Mouse (Mus musculus) CH12.LX (cell line): ENCODE measurements around the gene Crhbp. TPM values are rescaled to one million over a fixed set of nuclear protein-coding genes. Genes with fewer than 3 reads are reported as not detected.

Experiments
- DNase-seq: peaks from one replicate; pipeline ENCODE4 v3.0.0-alpha.2; 2013; ENCODE audit errors: extremely low read depth
- H3K27ac ChIP-seq: 2 replicates; pipeline ENCODE4 v1.5.1; 2012; ENCODE audit warnings: low read depth, mild to moderate bottlenecking, control low read depth, moderate library complexity; ENCODE audit not compliant: insufficient read depth
- H3K27me3 ChIP-seq: replicated peaks from 2 replicates; pipeline ENCODE3; 2012; ENCODE audit warnings: inconsistent platforms
- H3K36me3 ChIP-seq, 2 experiments: replicated peaks in 1 of 2; 2 replicates each; pipeline versions ENCODE3 to v1.6.1; 2012; ENCODE audit warnings: inconsistent platforms in 1 of 2, low read length in 1 of 2, mild to moderate bottlenecking in 1 of 2, mixed read lengths in 1 of 2, moderate library complexity in 1 of 2; ENCODE audit not compliant: control insufficient read depth in 1 of 2, insufficient read depth in 1 of 2
- H3K4me1 ChIP-seq, 2 experiments: 2 replicates each; pipeline ENCODE4 v1.6.1; 2012; ENCODE audit warnings: inconsistent platforms in 1 of 2, moderate library complexity in 1 of 2; ENCODE audit not compliant: insufficient read depth in 2 of 2, control insufficient read depth in 1 of 2
- H3K4me2 ChIP-seq: 2 replicates; pipeline ENCODE4 v1.6.1; 2012; ENCODE audit warnings: low read depth, mild to moderate bottlenecking, control low read depth; ENCODE audit not compliant: poor library complexity, insufficient read depth, severe bottlenecking
- H3K4me3 ChIP-seq, 3 experiments: fragments of 150-350 bp in 1 of 3; sonication (generic) in 1 of 3; replicated peaks in 1 of 3; 2 replicates each; pipeline versions ENCODE3 to v1.5.1; 2011 to 2012; ENCODE audit warnings: low read depth in 2 of 3, low read length in 2 of 3, mild to moderate bottlenecking in 2 of 3, moderate library complexity in 2 of 3, control low read depth in 1 of 3, improper control_type of control experiment in 1 of 3, inconsistent platforms in 1 of 3, mixed read lengths in 1 of 3; ENCODE audit not compliant: poor library complexity in 1 of 3
- H3K79me2 ChIP-seq: replicated peaks from 2 replicates; pipeline ENCODE4 v1.6.1; 2012; ENCODE audit warnings: mild to moderate bottlenecking, moderate library complexity; ENCODE audit not compliant: control insufficient read depth, poor library complexity, insufficient read depth, severe bottlenecking; ENCODE audit errors: extremely low read depth
- H3K9ac ChIP-seq: 2 replicates; pipeline ENCODE4 v1.6.1; 2012; ENCODE audit warnings: low read depth, mild to moderate bottlenecking, control low read depth, moderate library complexity; ENCODE audit not compliant: insufficient read depth
- H3K9me3 ChIP-seq: replicated peaks from 2 replicates; pipeline ENCODE3; 2012; ENCODE audit warnings: low read length, inconsistent platforms, mixed read lengths
- CHD1 ChIP-seq: IDR thresholded peaks from 2 replicates; pipeline ENCODE4 v1.6.1; 2012; ENCODE audit warnings: low read depth, low read length, improper control_type of control experiment, inconsistent platforms
- CHD2 ChIP-seq: IDR thresholded peaks from 2 replicates; pipeline ENCODE4 v1.6.1; 2011; ENCODE audit warnings: low read length, improper control_type of control experiment
- EP300 ChIP-seq: IDR thresholded peaks from 2 replicates; pipeline ENCODE4 v1.6.1; 2011; ENCODE audit warnings: low read length, improper control_type of control experiment
- ETS1 ChIP-seq: conservative IDR thresholded peaks from 2 replicates; pipeline ENCODE4 v1.6.1; 2012; ENCODE audit warnings: low read depth, mild to moderate bottlenecking, inconsistent platforms, low read length, improper control_type of control experiment, moderate library complexity
- HCFC1 ChIP-seq: IDR thresholded peaks from 2 replicates; pipeline ENCODE4 v1.6.1; 2012; ENCODE audit warnings: low read depth, mild to moderate bottlenecking, inconsistent platforms, low read length, improper control_type of control experiment
- JUN ChIP-seq: IDR thresholded peaks from 2 replicates; pipeline ENCODE4 v1.6.1; 2011; ENCODE audit warnings: low read depth, mild to moderate bottlenecking, low read length, improper control_type of control experiment, moderate library complexity; ENCODE audit not compliant: insufficient read depth
- JUND ChIP-seq: conservative IDR thresholded peaks from 2 replicates; pipeline ENCODE4 v1.6.1; 2011; ENCODE audit warnings: low read depth, low read length, improper control_type of control experiment
- KAT2A ChIP-seq: IDR thresholded peaks from 2 replicates; pipeline ENCODE4 v1.6.1; 2012; ENCODE audit warnings: low read length, improper control_type of control experiment, inconsistent platforms; ENCODE audit not compliant: insufficient replicate concordance
- MAFK ChIP-seq: IDR thresholded peaks from 2 replicates; pipeline ENCODE4 v1.6.1; 2011; ENCODE audit warnings: low read length, improper control_type of control experiment; ENCODE audit not compliant: insufficient replicate concordance
- MAZ ChIP-seq: IDR thresholded peaks from 2 replicates; pipeline ENCODE4 v1.6.1; 2012; ENCODE audit warnings: low read depth, mild to moderate bottlenecking, inconsistent platforms, low read length, improper control_type of control experiment, moderate library complexity
- MYC ChIP-seq: IDR thresholded peaks from 2 replicates; pipeline ENCODE4 v1.6.1; 2011; ENCODE audit warnings: low read depth, mild to moderate bottlenecking, improper control_type of control experiment, low read length
- NRF1 ChIP-seq: IDR thresholded peaks from 2 replicates; pipeline ENCODE4 v1.6.1; 2014; ENCODE audit warnings: low read depth, mild to moderate bottlenecking, inconsistent platforms, low read length, improper control_type of control experiment, moderate library complexity
- POLR2A ChIP-seq: IDR thresholded peaks from 2 replicates; pipeline ENCODE4 v1.6.1; 2011; ENCODE audit warnings: low read depth, mild to moderate bottlenecking, improper control_type of control experiment, low read length
- RAD21 ChIP-seq: IDR thresholded peaks from 2 replicates; pipeline ENCODE4 v1.6.1; 2011; ENCODE audit warnings: low read depth, mild to moderate bottlenecking, low read length, improper control_type of control experiment, moderate library complexity
- RCOR1 ChIP-seq: conservative IDR thresholded peaks from 2 replicates; pipeline ENCODE4 v1.6.1; 2012; ENCODE audit warnings: low read depth, mild to moderate bottlenecking, inconsistent platforms, low read length, improper control_type of control experiment
- SIN3A ChIP-seq: IDR thresholded peaks from 2 replicates; pipeline ENCODE4 v1.6.1; 2012; ENCODE audit warnings: low read length, improper control_type of control experiment, inconsistent platforms
- TBP ChIP-seq: conservative IDR thresholded peaks from 2 replicates; pipeline ENCODE4 v1.6.1; 2011; ENCODE audit warnings: low read depth, low read length, improper control_type of control experiment
- UBTF ChIP-seq: IDR thresholded peaks from 2 replicates; pipeline ENCODE4 v1.6.1; 2012; ENCODE audit warnings: low read depth, mild to moderate bottlenecking, inconsistent platforms, low read length, improper control_type of control experiment, moderate library complexity
- USF1 ChIP-seq: IDR thresholded peaks from 2 replicates; pipeline ENCODE4 v1.6.1; 2014; ENCODE audit warnings: low read depth, mild to moderate bottlenecking, inconsistent platforms, low read length, improper control_type of control experiment
- USF2 ChIP-seq: conservative IDR thresholded peaks from 2 replicates; pipeline ENCODE4 v1.6.1; 2011; ENCODE audit warnings: low read depth, low read length, improper control_type of control experiment
- ZKSCAN1 ChIP-seq: IDR thresholded peaks from 2 replicates; pipeline ENCODE4 v1.6.1; 2012; ENCODE audit warnings: low read depth, inconsistent platforms, low read length, improper control_type of control experiment, borderline replicate concordance
- ZMIZ1 ChIP-seq: IDR thresholded peaks from 2 replicates; pipeline ENCODE4 v1.6.1; 2012; ENCODE audit warnings: low read depth, mild to moderate bottlenecking, inconsistent platforms, low read length, improper control_type of control experiment
- ZNF384 ChIP-seq: IDR thresholded peaks from 2 replicates; pipeline ENCODE4 v1.6.1; 2012; ENCODE audit warnings: low read depth, low read length, improper control_type of control experiment, inconsistent platforms
- dilution Hi-C: fragments of 300-500 bp; cut with MboI; formaldehyde crosslinking; loops from 2 replicates; pipeline ENCODE4 v1.14.3; 2020; ENCODE audit warnings: low sequenced_read_pairs; ENCODE audit not compliant: extremely low pct_unique_long_range_greater_than_20kb, extremely low pct_ligation_motif_present
- in situ Hi-C: fragments of 300-500 bp; cut with MboI; formaldehyde crosslinking; loops from 3 replicates; pipeline ENCODE4 v1.14.3; 2019; ENCODE audit warnings: low sequenced_read_pairs, low pct_ligation_motif_present, low pct_unique_long_range_greater_than_20kb, mixed read lengths
- polyA plus RNA-seq: library from polyadenylated mRNA; unstranded; fragments of >175 nt; gene quantifications from 2 replicates; pipeline ENCODE4 v1.2.1, GENCODE M21; 2012; ENCODE audit warnings: low read depth; ENCODE audit not compliant: insufficient read length
- total RNA-seq, 2 experiments: library from RNA; depleted of rRNA; stranded (reverse); fragments of 300-350 nt in 1 of 2; fragments of >200 nt in 1 of 2; gene quantifications; 2 replicates each; pipeline ENCODE4 v1.2.3; 2012 to 2014

The Crhbp gene
- total and polyA plus RNA-seq, 3 experiments: not detected

DNA sequence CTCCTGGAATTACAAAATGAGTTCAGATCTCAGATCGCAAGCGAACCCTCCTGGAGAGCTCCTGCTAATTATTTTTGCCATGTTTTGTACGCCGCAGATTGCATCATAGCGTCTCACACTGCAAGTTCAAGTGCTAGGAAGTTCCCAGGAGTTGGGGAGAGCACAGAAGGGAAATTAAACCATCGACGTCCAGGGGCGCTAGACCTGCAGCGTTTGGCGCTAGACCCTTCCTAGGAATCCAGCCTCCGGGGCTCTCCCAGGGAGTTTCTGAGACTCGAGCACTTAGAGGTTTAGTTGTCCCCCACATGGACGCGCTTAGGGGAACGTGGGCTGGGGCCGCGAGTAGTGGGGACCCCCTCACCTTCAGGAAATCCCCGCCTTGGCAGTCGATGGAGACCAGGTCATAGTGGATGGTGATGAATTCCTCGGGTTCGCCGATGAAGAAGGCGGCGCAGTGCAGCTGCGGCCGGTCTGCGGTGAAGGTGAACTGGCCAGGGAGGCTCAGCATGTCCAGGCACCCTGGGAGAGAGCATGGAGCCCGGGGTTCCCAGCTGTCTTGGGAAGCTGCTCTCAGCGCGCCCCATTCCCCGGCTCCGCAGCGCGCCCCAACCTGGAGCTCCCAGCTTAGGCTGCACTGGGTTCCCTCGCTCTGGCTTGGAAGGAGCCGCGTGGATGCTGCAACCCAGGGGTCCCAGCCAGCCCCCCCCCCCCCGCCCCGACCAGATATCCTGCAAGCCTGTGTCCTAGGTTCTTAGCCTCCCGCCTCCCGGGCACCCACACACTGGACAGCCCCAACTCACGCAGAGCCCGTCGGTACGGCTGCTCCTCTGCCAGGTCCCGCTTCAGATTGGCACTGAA, 1.1 kb downstream of the Crhbp start:
- H3K27ac ChIP-seq: no peak overlapping the region
- no peaks in the 10 kb centered on the region for H3K36me3 ChIP-seq
- DNase-seq: no peak
- H3K4me3 ChIP-seq: no peak overlapping the region
- H3K9ac ChIP-seq: no peak overlapping the region
- TF ChIP-seq USF2: no peak
- TF ChIP-seq HCFC1: no peak
- no peak for TF ChIP-seq POLR2A
- no peak for TF ChIP-seq KAT2A
- no peak for TF ChIP-seq USF1
- TF ChIP-seq EP300: no peak
- TF ChIP-seq ETS1: no peak
- TF ChIP-seq JUND: no peak
- no peaks in the 10 kb centered on the region for H3K9me3 ChIP-seq
- H3K27me3 ChIP-seq: no peaks in the 10 kb centered on the region
- H3K4me1 ChIP-seq: peaks cover 3 to 23% of the 10 kb centered on the region in 2 experiments; a peak in 2 of 4 replicates
- H3K4me2 ChIP-seq: no peak overlapping the region
- dilution Hi-C loops (no loop called here), in situ Hi-C loops (no loop called here)
- no peaks in the 10 kb centered on the region for H3K79me2 ChIP-seq

DNA sequence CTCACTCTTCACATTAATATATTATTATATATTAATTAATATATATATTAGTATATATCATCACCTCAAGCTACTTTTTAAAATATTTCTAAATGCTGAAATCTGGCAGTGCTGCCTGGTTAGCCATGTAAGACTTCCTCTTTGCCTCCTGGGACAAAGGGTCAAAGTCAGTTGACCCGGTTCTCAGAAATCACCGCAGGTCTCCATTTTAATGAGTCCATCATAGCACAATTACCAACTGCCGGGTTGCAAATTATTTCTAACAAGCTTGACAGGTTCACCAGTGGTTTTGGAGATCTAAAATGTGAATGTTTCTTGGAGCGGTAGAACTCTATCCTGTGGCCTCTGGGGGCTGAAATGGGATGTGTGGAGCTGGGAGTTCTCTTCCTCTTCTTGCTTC, 1.8 kb downstream of the Crhbp start:
- Histone ChIP-seq H3K9me3 (no peaks in the 10 kb centered on the region), H3K79me2 (no peaks in the 10 kb centered on the region), H3K4me1 (peaks cover 3 to 23% of the 10 kb centered on the region in 2 experiments; a peak in 2 of 4 replicates), H3K4me2 (no peak overlapping the region), H3K27ac (no peak overlapping the region), H3K4me3 (no peak overlapping the region), H3K27me3 (no peaks in the 10 kb centered on the region), H3K36me3 (no peaks in the 10 kb centered on the region), H3K9ac (no peak overlapping the region)
- in situ Hi-C loops (no loop called here), dilution Hi-C loops (no loop called here)
- no peak for DNase-seq
- TF ChIP-seq ZKSCAN1 (no peak), MYC (no peak), CHD1 (no peak), CHD2 (no peak), HCFC1 (no peak), MAFK (no peak), RCOR1 (no peak), NRF1 (no peak), UBTF (no peak), EP300 (no peak), RAD21 (no peak), JUN (no peak), ZNF384 (no peak), ZMIZ1 (no peak), MAZ (no peak), SIN3A (no peak), TBP (no peak)
